Mouse (Mus musculus): Measurements from ENCODE around the gene Adamtsl1.

Gene Adamtsl1

DNA sequence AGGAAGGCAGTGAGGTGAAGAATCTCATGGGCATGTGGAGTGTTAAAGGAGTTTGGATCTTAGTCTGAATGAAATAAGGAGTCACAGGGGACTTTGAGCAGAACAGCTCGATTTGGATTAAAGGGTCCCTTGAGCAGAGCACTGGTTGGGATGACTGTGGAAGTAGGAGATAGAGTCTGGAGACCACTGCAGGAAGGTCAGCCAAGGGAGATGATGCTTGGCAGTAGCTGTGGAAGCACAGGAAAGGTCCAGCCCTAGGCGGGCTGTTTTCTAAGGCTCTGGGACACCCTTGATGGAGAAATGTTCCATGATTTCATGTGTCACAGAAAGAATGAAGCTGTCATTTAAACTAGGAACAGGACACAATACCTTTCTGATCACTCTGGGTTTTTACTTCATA, 689.3 kb downstream of the Adamtsl1 start:
- no peak for DNase-seq (ENCODE audit: low spot score)

- no peak for DNase-seq (ENCODE audit: low spot score)
Observed at GRCm38 (mm10) chr4:86224875-86225274, 710.9 kb downstream of the Adamtsl1 start.

DNA sequence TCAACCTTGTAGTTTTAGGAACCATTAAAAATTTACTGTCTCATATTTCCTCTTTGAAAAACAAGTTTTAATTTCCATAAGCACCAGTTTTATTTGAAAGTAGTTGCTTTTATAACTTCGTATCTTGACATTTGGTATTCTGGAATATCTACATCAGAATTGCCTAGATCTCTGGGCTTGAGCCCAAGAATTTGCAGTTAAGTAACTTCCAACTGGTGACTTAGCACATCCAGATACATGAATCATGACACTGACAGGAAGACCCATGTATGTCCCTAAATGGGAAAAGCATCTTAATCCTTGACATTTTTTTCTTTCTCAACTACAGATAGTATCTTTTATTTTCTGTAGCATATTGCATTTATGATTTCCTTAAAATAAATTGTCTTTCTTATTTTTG, 713.1 kb downstream of the Adamtsl1 start:
- no peak for DNase-seq (ENCODE audit: low spot score)

DNA sequence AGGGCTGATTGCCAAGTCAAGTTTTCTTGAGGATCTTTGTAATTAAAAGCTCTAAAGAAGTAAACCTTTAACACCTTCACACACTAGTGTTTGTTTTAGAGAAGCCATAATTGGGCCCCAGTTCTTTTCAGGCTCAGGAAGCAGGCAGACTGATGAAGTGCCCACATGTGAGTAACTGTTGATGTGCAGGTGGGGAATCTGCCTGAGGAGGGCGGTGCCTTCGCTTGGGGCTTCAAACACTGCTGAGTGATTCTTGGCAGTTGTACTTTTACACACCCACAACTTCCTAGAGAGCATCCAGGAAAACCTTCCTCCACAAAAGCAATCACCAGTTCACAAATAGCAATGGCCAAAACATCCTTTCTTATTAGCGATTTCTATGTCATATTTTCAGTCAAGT, 719.2 kb downstream of the Adamtsl1 start:
- no peak for DNase-seq (ENCODE audit: low spot score)

DNA sequence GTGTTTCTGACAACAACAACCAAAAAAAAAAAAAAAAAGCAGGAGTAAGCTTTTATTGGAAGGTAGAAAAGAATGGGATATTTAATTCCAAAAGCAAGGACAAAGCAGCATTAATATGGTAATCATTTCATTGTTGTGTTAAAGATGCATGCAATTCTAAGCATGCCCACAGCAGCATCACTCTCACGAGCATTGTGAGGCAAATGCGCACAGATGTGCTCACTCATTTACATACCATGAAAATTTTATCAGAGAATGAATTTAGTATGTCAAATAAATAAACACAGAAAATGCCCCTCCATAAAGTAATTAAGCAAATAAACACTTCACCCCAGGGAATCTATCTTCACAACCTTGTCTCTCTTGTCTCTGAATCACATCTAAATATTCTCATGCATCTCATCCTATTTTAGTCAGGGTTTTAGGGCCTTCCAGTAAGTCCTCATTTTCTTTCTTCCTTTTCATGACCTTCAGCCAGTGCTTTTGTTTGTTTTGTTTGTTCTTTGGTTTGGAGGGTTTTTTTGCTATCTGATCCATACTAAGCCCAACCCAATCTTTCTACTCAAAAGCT, 728.0 kb downstream of the Adamtsl1 start:
- DNase-seq (ENCODE audit: low spot score), result no peak

DNA sequence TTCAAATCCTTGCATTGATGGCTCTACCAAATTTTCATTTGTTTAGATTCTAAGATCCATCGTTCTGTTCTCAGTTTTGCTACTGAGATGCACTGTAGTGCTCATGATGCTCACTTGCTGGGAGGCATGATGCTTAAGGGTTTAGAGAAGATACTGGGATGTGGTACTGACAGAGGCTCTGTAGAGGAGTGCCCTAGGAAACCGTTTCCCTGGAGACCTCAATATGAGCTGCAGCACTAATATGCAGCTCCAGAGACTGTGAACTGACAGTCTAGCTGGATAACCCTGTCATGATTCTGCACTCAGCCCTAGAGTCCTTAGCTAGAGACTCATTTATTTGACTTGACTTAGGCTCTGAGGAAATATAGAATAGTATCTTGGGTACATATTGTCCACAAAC, 756.1 kb downstream of the Adamtsl1 start:
- DNase-seq (ENCODE audit: low spot score), result no peak

DNA sequence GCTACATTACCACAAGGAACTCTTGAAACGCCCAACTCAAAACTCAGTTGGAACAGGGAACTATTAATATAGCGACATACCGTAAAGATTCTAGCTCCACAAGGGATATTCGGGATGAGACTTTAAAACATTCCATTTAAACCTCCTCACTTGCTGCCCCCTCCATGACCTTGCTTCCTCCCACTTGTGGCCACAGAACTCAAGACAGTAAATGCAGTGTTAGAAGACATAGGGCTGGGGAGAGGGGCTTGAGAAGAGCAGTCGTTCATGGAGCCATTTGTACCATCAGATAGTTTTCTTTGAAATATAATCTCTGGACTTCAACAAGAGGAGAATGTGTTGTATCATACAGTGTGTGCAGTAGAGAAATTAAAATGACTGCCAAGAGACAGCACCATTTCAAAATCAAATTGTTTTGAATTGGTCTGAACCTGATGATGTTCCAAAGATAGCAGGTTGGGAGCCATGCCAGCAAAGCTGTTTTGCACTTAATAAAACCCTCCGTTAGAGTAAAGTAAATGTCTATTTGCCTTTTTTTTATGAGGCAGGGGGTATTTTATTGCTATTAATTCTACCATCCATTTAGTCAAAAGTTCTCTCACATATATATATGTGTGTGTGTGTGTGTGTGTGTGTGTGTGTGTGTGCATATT, 759.9 kb downstream of the Adamtsl1 start:
- no peak for DNase-seq (ENCODE audit: low spot score)

- DNase-seq (ENCODE audit: low spot score), result no peak
Observed at GRCm38 (mm10) chr4:86274663-86275062, 760.7 kb downstream of the Adamtsl1 start.

GRCm38 (mm10) chr4:86276021-86276813, 762.2 kb downstream of the Adamtsl1 start:
- peak; percentile 26 for DNase-seq (ENCODE audit: low spot score)

DNA sequence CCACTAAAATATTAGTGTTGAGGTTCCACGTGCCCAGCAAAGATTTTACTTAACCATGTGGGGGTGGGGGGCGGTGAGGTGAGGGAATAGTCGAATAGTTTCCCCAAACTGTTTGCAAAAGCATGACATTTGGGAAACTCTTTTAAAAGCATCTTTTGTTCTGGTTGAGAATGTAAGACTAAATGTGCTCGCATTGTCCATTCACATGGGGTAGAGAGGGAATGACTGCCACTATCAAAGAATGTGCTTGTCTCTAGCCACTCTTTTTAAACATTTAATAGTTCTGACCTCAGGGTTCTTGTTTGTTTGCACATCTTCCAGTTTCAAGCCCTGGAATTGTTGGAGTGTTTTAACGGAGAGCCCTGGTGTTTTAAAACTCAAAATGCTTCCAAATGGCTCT, 764.6 kb downstream of the Adamtsl1 start:
- no peak for DNase-seq (ENCODE audit: low spot score)

- no peak for DNase-seq (ENCODE audit: low spot score)
Observed at GRCm38 (mm10) chr4:86286572-86286971, 772.6 kb downstream of the Adamtsl1 start.

GRCm38 (mm10) chr4:86288264-86288663, 774.3 kb downstream of the Adamtsl1 start:
- DNase-seq (ENCODE audit: low spot score), result no peak

- DNase-seq (ENCODE audit: low spot score), result no peak
Observed at GRCm38 (mm10) chr4:86289511-86290273, 775.7 kb downstream of the Adamtsl1 start.

DNA sequence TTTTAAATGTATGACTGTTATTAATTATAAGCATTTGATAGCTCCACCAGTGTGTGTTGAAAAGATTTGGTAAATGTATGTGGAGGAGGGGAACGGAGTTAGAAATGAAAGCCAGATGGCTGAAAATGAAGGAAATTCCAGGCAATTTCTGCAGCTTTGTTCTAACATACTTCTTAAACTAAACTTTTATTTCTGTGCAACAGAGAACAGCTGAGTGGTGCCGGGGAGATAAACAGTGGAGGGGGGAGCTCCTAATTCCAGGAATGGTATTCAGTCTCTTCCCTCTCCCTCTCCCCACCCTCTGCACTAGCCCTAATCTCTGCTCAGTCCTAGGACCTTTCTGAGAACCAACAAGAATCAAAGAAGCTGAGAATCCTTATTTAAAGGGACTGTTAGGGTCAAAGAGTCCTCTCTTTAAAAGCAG, 780.9 kb downstream of the Adamtsl1 start:
- peak; percentile 63 for DNase-seq (ENCODE audit: low spot score)

- no peak for DNase-seq (ENCODE audit: low spot score)
Observed at GRCm38 (mm10) chr4:86301469-86301868, 787.5 kb downstream of the Adamtsl1 start.

DNA sequence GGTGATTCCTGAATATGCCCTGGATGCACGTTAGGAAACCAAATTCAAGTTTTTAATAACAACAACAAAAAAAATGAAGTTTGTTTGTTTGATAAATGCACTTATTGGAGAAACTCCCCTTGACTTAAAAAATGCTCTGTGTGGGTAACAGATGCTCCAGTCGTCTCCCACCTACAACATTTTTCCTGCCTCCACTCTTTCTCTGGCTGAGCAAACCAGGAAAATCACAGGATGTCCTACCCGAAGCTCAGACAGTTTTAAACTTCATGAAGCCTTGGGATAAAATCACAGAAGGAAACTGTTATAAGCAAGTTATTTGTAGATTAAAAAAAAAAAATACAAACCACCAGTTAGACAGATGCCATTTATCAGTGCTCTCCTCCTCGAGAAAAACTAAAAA, 788.1 kb downstream of the Adamtsl1 start:
- no peak for DNase-seq (ENCODE audit: low spot score)

- DNase-seq (ENCODE audit: low spot score), result no peak
Observed at GRCm38 (mm10) chr4:86306753-86307152, 792.8 kb downstream of the Adamtsl1 start.

DNA sequence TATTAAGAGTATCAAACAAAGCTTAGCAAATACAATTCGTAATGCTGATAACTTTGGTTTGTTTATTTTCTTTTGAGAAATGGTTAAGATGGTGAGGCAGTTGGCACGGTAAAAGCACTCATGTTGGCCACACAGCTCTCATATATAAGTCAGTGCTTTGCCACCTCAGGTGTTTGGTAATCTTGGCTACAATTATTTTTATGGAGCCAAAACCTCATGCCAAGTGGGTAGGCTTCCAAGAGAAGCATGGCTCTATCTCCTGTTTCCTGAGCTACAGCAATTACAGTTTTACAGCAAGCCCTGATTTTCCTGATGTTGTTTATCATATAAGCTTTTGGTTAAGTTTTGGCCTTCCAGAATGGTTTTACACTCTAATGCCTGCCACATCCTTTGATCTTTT, 795.2 kb downstream of the Adamtsl1 start:
- no peak for DNase-seq (ENCODE audit: low spot score)

DNA sequence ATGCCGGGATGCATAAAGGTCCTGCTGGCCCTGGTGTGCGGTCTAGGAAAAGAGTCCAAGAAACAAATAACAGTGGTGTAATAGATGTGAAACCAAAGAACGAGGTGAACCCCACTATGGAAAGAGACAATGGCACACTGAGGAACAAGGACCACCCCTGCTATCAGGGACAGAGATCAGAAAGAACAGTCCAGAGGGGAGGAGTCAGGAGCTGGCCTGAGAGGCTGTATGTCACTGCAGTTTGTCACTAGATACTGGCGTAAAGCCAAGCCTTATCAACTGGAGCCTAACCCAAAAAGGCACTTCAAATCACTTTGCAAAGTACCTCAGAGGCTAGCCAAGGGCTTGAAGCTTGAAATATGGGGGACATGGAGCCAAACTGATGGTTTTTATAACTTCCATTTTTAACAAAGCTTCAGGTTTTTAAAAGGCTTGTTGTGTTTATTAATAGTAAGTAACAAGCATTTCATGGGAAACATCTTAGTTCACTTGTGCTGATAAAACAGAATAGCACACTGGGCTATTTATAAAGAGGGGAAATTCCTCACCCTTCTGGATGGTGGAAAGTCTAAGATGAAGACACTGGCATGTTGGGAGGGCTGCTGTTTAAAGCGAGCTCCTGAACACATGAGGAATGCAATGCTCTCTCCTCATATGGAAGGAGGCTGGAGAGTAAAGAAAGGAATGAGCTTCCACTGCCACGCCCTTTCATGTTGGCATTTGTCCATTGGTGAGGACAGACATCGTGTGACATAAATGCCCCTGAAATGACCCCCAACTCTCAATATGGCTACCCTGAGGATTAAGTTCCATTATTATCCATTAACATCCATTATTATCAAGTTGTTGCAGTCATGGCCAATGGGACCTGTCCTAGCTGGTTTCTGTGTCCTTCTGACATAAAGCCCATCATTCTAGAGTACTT, 797.1 kb downstream of the Adamtsl1 start:
- DNase-seq (ENCODE audit: low spot score), result no peak

DNA sequence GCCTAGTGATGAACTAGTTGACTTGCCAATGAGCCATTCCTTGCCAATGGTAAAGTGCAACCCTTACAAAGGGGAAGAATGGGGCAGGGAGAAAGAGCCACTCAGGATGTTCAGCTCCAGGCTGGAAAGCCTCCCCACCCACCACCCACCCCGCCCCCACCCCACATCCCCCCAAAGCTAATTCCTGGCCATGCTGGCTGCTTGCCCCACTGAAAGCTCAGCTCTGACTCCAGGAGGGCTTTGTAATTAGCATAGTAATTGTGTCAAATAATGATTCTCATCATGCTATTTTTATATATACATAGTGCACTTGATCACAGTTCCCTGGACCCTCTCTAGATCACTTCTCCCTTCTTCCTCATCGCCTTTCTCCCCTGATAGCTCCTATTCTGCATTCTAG, 798.4 kb downstream of the Adamtsl1 start:
- DNase-seq (ENCODE audit: low spot score), result no peak

- DNase-seq (ENCODE audit: low spot score), result no peak
Observed at GRCm38 (mm10) chr4:86314442-86314841, 800.5 kb downstream of the Adamtsl1 start.

Measured in embryo, embryonic 10.5 days (tissue).